Mouse (Mus musculus): Measurements from ENCODE around the gene Prcp. TPM values are rescaled to one million over a fixed set of nuclear protein-coding genes. Genes with fewer than 3 reads are reported as not detected.

The Prcp gene
- 8.7 and 9.9 TPM in 2 replicates for polyA plus RNA-seq (2012; rRNA removed)

- Histone ChIP-seq H3K4me1 (ENCODE audit: control insufficient read depth, insufficient read depth, low read length) (no peaks in the 10 kb centered on the region; the same call in 1 of the 2 replicates), H3K27ac (ENCODE audit: insufficient read depth, low read length) (peak within 1 kb of the TSS; percentile 96), H3K4me3 (replicated peaks; ENCODE audit: insufficient read depth, low read depth, low read length) (peak within 1 kb of the TSS; percentile 90), H3K27me3 (ENCODE audit: control insufficient read depth, insufficient read depth, low read length) (no peaks in the 10 kb centered on the region)
- WGBS = under 1% methylated on average over 53 of the region's 53 CpGs
- DNase-seq = peak; percentile 92 to 96
- peak; percentile 42; the same call in 1 of the 2 replicates for TF ChIP-seq POLR2A (IDR thresholded peaks at IDR 0.05; ENCODE audit: borderline replicate concordance, insufficient read depth, low read length)
- TF ChIP-seq CTCF (IDR thresholded peaks at IDR 0.05; ENCODE audit: borderline replicate concordance, insufficient read depth, low read depth, low read length) = peak; percentile 89
These were observed at the start of gene Prcp, which contains the start of gene Ddias for GRCm38 (mm10) chr7:92874116-92874675. TSS of gene Prcp (plus strand) at chr7:92874470. TSS of gene Ddias (minus strand) at chr7:92874247.

GRCm38 (mm10) chr7:92826248-92826647, 48.0 kb upstream of the Prcp start:
- WGBS = 97% methylated on average over 3 of the region's 3 CpGs
- Histone ChIP-seq H3K4me1 (ENCODE audit: control insufficient read depth, insufficient read depth, low read length) (peaks cover 4% of the 10 kb centered on the region; the same call in 1 of the 2 replicates), H3K4me3 (replicated peaks; ENCODE audit: insufficient read depth, low read depth, low read length) (no peak overlapping the region), H3K27ac (ENCODE audit: insufficient read depth, low read length) (no peak overlapping the region), H3K27me3 (ENCODE audit: control insufficient read depth, insufficient read depth, low read length) (no peaks in the 10 kb centered on the region)
- DNase-seq = no peak
- no peak for TF ChIP-seq CTCF (IDR thresholded peaks at IDR 0.05; ENCODE audit: borderline replicate concordance, insufficient read depth, low read depth, low read length)
- no peak for TF ChIP-seq POLR2A (IDR thresholded peaks at IDR 0.05; ENCODE audit: borderline replicate concordance, insufficient read depth, low read length)

- DNase-seq = peak in 1 of 2 experiments; percentile 61
- TF ChIP-seq CTCF (IDR thresholded peaks at IDR 0.05; ENCODE audit: borderline replicate concordance, insufficient read depth, low read depth, low read length) (peak; percentile 64), POLR2A (IDR thresholded peaks at IDR 0.05; ENCODE audit: borderline replicate concordance, insufficient read depth, low read length) (no peak)
- 6% methylated on average over 3 of the region's 3 CpGs for WGBS
These were observed 46.3 kb upstream of the Prcp start for GRCm38 (mm10) chr7:92827981-92828380.

GRCm38 (mm10) chr7:92832395-92832794, 41.9 kb upstream of the Prcp start:
- no peak overlapping the region for H3K27ac ChIP-seq (ENCODE audit: insufficient read depth, low read length)
- no peak overlapping the region for H3K4me3 ChIP-seq (replicated peaks; ENCODE audit: insufficient read depth, low read depth, low read length)
- H3K27me3 ChIP-seq (ENCODE audit: control insufficient read depth, insufficient read depth, low read length) = no peaks in the 10 kb centered on the region
- no peak for DNase-seq
- TF ChIP-seq POLR2A (IDR thresholded peaks at IDR 0.05; ENCODE audit: borderline replicate concordance, insufficient read depth, low read length) (no peak), CTCF (IDR thresholded peaks at IDR 0.05; ENCODE audit: borderline replicate concordance, insufficient read depth, low read depth, low read length) (no peak)
- H3K4me1 ChIP-seq (ENCODE audit: control insufficient read depth, insufficient read depth, low read length) = no peaks in the 10 kb centered on the region
- 85% methylated on average over 6 of the region's 6 CpGs for WGBS

More at GRCm38 (mm10) chr7:92827981-92828380, 46.3 kb upstream of the Prcp start:
- Histone ChIP-seq H3K27ac (ENCODE audit: insufficient read depth, low read length) (no peak overlapping the region), H3K4me1 (ENCODE audit: control insufficient read depth, insufficient read depth, low read length) (no peaks in the 10 kb centered on the region), H3K4me3 (replicated peaks; ENCODE audit: insufficient read depth, low read depth, low read length) (no peak overlapping the region), H3K27me3 (ENCODE audit: control insufficient read depth, insufficient read depth, low read length) (no peaks in the 10 kb centered on the region)

GRCm38 (mm10) chr7:92834391-92834790, 39.9 kb upstream of the Prcp start:
- Histone ChIP-seq H3K27ac (ENCODE audit: insufficient read depth, low read length) (no peak overlapping the region), H3K4me1 (ENCODE audit: control insufficient read depth, insufficient read depth, low read length) (no peaks in the 10 kb centered on the region), H3K27me3 (ENCODE audit: control insufficient read depth, insufficient read depth, low read length) (no peaks in the 10 kb centered on the region), H3K4me3 (replicated peaks; ENCODE audit: insufficient read depth, low read depth, low read length) (no peak overlapping the region)
- DNase-seq = no peak
- WGBS = 94% methylated on average over 2 of the region's 2 CpGs
- TF ChIP-seq CTCF (IDR thresholded peaks at IDR 0.05; ENCODE audit: borderline replicate concordance, insufficient read depth, low read depth, low read length) = no peak
- TF ChIP-seq POLR2A (IDR thresholded peaks at IDR 0.05; ENCODE audit: borderline replicate concordance, insufficient read depth, low read length) = no peak

GRCm38 (mm10) chr7:92836447-92836846, 37.8 kb upstream of the Prcp start:
- no peaks in the 10 kb centered on the region for H3K4me1 ChIP-seq (ENCODE audit: control insufficient read depth, insufficient read depth, low read length)
- H3K27me3 ChIP-seq (ENCODE audit: control insufficient read depth, insufficient read depth, low read length) = no peaks in the 10 kb centered on the region
- no peak overlapping the region for H3K27ac ChIP-seq (ENCODE audit: insufficient read depth, low read length)
- DNase-seq = no peak
- H3K4me3 ChIP-seq (replicated peaks; ENCODE audit: insufficient read depth, low read depth, low read length) = no peak overlapping the region
- TF ChIP-seq CTCF (IDR thresholded peaks at IDR 0.05; ENCODE audit: borderline replicate concordance, insufficient read depth, low read depth, low read length) (no peak), POLR2A (IDR thresholded peaks at IDR 0.05; ENCODE audit: borderline replicate concordance, insufficient read depth, low read length) (no peak)
- WGBS = 88% methylated on average over 3 of the region's 3 CpGs

- Histone ChIP-seq H3K4me3 (replicated peaks; ENCODE audit: insufficient read depth, low read depth, low read length) (no peak overlapping the region), H3K27me3 (ENCODE audit: control insufficient read depth, insufficient read depth, low read length) (no peaks in the 10 kb centered on the region), H3K27ac (ENCODE audit: insufficient read depth, low read length) (no peak overlapping the region), H3K4me1 (ENCODE audit: control insufficient read depth, insufficient read depth, low read length) (no peaks in the 10 kb centered on the region)
- no peak for TF ChIP-seq POLR2A (IDR thresholded peaks at IDR 0.05; ENCODE audit: borderline replicate concordance, insufficient read depth, low read length)
- no peak for TF ChIP-seq CTCF (IDR thresholded peaks at IDR 0.05; ENCODE audit: borderline replicate concordance, insufficient read depth, low read depth, low read length)
- DNase-seq = no peak
- WGBS = 89% methylated on average over 11 of the region's 11 CpGs
These were observed 37.0 kb upstream of the Prcp start for GRCm38 (mm10) chr7:92837226-92837625.

GRCm38 (mm10) chr7:92837907-92838306, 36.4 kb upstream of the Prcp start:
- DNase-seq = no peak
- WGBS = 57% methylated on average over 3 of the region's 3 CpGs
- no peak overlapping the region for H3K4me3 ChIP-seq (replicated peaks; ENCODE audit: insufficient read depth, low read depth, low read length)
- no peaks in the 10 kb centered on the region for H3K27me3 ChIP-seq (ENCODE audit: control insufficient read depth, insufficient read depth, low read length)
- no peaks in the 10 kb centered on the region for H3K4me1 ChIP-seq (ENCODE audit: control insufficient read depth, insufficient read depth, low read length)
- no peak overlapping the region for H3K27ac ChIP-seq (ENCODE audit: insufficient read depth, low read length)
- TF ChIP-seq POLR2A (IDR thresholded peaks at IDR 0.05; ENCODE audit: borderline replicate concordance, insufficient read depth, low read length) (no peak), CTCF (IDR thresholded peaks at IDR 0.05; ENCODE audit: borderline replicate concordance, insufficient read depth, low read depth, low read length) (peak; percentile 24; the same call in 1 of the 2 replicates)
